Mouse (Mus musculus) ovary, adult 10 weeks (tissue): Measurements from ENCODE around the gene Olfr1062. TPM values are rescaled to one million over a fixed set of nuclear protein-coding genes. Genes with fewer than 3 reads are reported as not detected.

ENCODE experiments used
- polyA plus RNA-seq: library from polyadenylated mRNA; stranded (reverse); fragments of 350-450 nt; fragmentation: Illumina TruSeq; extraction: RNeasy Lipid Tissue Mini Kit (QIAGEN cat#74804); gene quantifications from one replicate; pipeline ENCODE4 v1.2.3, GENCODE M21; 2014

Olfr1062 gene
- not detected for polyA plus RNA-seq

GRCm38 (mm10) chr2:86426649-86427048 lies at the start of gene Olfr1062:
Gene Olfr1062, minus strand, starts transcription at chr2:86426749.

GRCm38 (mm10) chr2:86456169-86456568 lies 29.6 kb upstream of the Olfr1062 start, which contains the start of gene Olfr1066:
Gene Olfr1066, minus strand, starts transcription at chr2:86456269.

GRCm38 (mm10) chr2:86450491-86450890 lies 23.9 kb upstream of the Olfr1062 start, which contains the start of gene Olfr1065:
Gene Olfr1065, minus strand, starts transcription at chr2:86450591.

GRCm38 (mm10) chr2:86413950-86414349 lies 12.6 kb downstream of the Olfr1062 start, which contains the start of gene Olfr1061:
Gene Olfr1061, minus strand, starts transcription at chr2:86414050.

GRCm38 (mm10) chr2:86388461-86388860 lies 38.1 kb downstream of the Olfr1062 start, which contains the start of gene Olfr1058:
Gene Olfr1058, minus strand, starts transcription at chr2:86388561.

GRCm38 (mm10) chr2:86378293-86378692 lies 48.3 kb downstream of the Olfr1062 start, which contains the start of gene Olfr1057:
Gene Olfr1057, minus strand, starts transcription at chr2:86378393.

Other genes starting within 250 kb of the Olfr1062 start
- gene Olfr1044, start 248.9 kb downstream of the Olfr1062 start, polyA plus RNA-seq: not detected
- not detected for gene Olfr52, start 241.1 kb downstream of the Olfr1062 start, polyA plus RNA-seq
- not detected for gene Olfr1045, start 223.7 kb downstream of the Olfr1062 start, polyA plus RNA-seq
- not detected for gene Olfr1046, start 207.4 kb downstream of the Olfr1062 start, polyA plus RNA-seq
- not detected for gene Olfr1047, start 195.3 kb downstream of the Olfr1062 start, polyA plus RNA-seq
- gene Olfr1048, start 186.5 kb downstream of the Olfr1062 start, polyA plus RNA-seq: not detected
- not detected for gene Olfr1049, start 168.4 kb downstream of the Olfr1062 start, polyA plus RNA-seq
- not detected for gene Olfr1051, start 147.7 kb downstream of the Olfr1062 start, polyA plus RNA-seq
- gene Olfr1052, start 134.3 kb downstream of the Olfr1062 start, polyA plus RNA-seq: not detected
- gene Olfr1053, start 111.5 kb downstream of the Olfr1062 start, polyA plus RNA-seq: not detected
- not detected for gene Olfr1054, start 91.3 kb downstream of the Olfr1062 start, polyA plus RNA-seq
- not detected for gene Olfr1055, start 76.5 kb downstream of the Olfr1062 start, polyA plus RNA-seq
- gene Olfr1056, start 64.3 kb downstream of the Olfr1062 start, polyA plus RNA-seq: not detected
- not detected for gene Olfr1057, start 48.4 kb downstream of the Olfr1062 start, polyA plus RNA-seq
- gene Olfr1058, start 38.2 kb downstream of the Olfr1062 start, polyA plus RNA-seq: not detected
- gene Olfr1061, start 12.7 kb downstream of the Olfr1062 start, polyA plus RNA-seq: not detected
- gene Olfr1065, start 23.8 kb upstream of the Olfr1062 start, polyA plus RNA-seq: not detected
- gene Olfr1066, start 29.5 kb upstream of the Olfr1062 start, polyA plus RNA-seq: not detected
- gene Olfr228, start 60.6 kb upstream of the Olfr1062 start, polyA plus RNA-seq: not detected
- not detected for gene Olfr1076, start 81.7 kb upstream of the Olfr1062 start, polyA plus RNA-seq
- gene Olfr1079, start 115.7 kb upstream of the Olfr1062 start, polyA plus RNA-seq: not detected
- not detected for gene Olfr1080, start 131.5 kb upstream of the Olfr1062 start, polyA plus RNA-seq
- gene Olfr1082, start 172.2 kb upstream of the Olfr1062 start, polyA plus RNA-seq: not detected
- not detected for gene Olfr1084, start 213.0 kb upstream of the Olfr1062 start, polyA plus RNA-seq
- not detected for gene Olfr1085, start 235.3 kb upstream of the Olfr1062 start, polyA plus RNA-seq